Mouse (Mus musculus): ENCODE results near the gene Pou2f1.

DNA sequence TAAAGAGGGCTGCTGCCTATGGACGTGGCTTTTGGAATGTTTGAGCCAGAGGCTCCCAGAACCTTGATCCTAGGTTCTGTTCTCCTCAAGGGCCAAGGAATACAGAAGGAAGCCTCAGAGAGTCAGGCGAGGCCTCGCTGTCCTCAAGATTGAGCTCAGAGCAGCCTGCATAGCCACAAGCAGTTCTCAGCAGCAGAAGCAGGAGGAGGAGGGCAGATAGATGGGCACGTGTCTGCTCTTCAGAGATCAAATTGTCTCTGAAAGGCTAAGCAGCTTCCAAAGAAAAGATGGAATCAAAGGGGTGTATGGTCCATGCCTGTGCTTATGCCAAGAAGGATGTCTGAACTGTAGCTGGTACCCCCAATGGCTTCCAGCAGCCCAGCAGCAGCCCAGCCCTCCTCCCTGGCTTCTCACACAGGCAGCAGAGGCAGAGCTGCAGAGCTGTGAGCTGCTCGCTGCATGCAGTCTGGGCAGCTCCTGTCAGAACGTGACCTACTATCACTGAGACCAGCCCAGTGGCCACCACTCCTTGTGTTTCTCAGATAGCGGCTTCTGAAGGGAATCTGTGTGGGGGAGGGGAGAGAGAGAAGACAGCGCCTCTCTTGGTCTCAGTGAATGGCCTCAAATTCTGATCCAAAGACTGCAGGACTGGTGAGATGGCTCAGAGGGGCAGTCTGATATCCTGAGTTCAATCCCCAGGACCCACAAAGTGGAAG, 184.2 kb downstream of the Pou2f1 start:
- no peak for TF ChIP-seq CTCF (conservative IDR thresholded peaks at IDR 0.05; ENCODE audit: insufficient read depth, insufficient read length, low read depth, low read length)
- TF ChIP-seq POLR2A (IDR thresholded peaks at IDR 0.05; ENCODE audit: low read depth, low read length), result no peak
